Mouse (Mus musculus) spleen, adult 2 months (tissue): ENCODE results near the gene Oxa1l.

Experiments
- CTCF ChIP-seq: fragments of 200-500 bp; IDR thresholded peaks from 2 replicates; pipeline ENCODE4 v1.5.1; 2011; ENCODE audit warnings: mild to moderate bottlenecking, inconsistent platforms; ENCODE audit not compliant: insufficient read depth, insufficient read length, insufficient replicate concordance; ENCODE audit errors: extremely low read depth
- POLR2A ChIP-seq: fragments of 200-500 bp; IDR thresholded peaks from 2 replicates; pipeline ENCODE4 v1.6.1; 2011; ENCODE audit warnings: low read depth, low read length, inconsistent platforms

DNA sequence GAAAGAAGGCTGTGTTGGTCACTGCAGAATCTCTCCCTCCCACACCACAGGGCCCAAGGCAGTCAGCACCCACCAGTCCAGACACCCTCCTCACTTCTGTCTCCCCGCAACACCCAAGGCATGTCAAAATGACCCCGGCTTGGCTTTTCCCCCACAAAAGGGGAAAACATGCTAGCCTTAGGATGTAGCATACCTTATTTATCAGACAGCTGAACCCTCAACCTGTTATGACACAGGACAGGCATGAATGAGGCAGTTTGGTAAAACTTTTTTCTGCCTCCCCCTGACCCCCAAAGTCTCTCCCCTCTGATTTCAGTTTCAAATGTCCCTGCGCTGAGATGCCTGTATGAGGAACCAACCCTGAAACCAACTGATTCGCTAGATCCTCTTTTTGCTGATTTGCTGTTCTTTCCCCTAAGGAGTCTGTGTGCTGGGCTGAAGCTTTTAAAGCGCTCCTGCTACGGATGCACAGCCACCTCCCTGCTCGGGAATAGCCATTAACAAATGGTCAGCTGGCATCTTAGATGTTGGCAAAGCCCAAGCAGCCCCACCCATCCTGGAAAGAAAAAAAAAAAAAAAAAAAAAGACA, 48.5 kb downstream of the Oxa1l start:
- TF ChIP-seq POLR2A (no peak), CTCF (no peak)
